Mouse (Mus musculus) forebrain, embryonic 14.5 days (tissue): ENCODE results near the gene Fubp1. TPM values are rescaled to one million over a fixed set of nuclear protein-coding genes. Genes with fewer than 3 reads are reported as not detected.

Source experiments
- ATAC-seq: fragments of 200-750 bp; cut with Nextera tagmentation; 2 replicates; pipeline ENCODE4 v1.8.0; 2017; ENCODE audit warnings: mild to moderate bottlenecking, moderate library complexity
- DNase-seq: peaks from one replicate; pipeline ENCODE4 v3.0.0-alpha.2; 2015; ENCODE audit warnings: low spot score
- H3K27ac ChIP-seq: fragments of 300-500 bp; sonication (generic); 2 replicates; pipeline ENCODE4 v1.5.1; 2014; ENCODE audit warnings: low read depth, mild to moderate bottlenecking, control low read depth, low read length, moderate library complexity
- H3K27me3 ChIP-seq: fragments of 300-500 bp; sonication (generic); replicated peaks from 2 replicates; pipeline ENCODE4 v1.6.1; 2014; ENCODE audit warnings: low read length, control low read depth, mixed read lengths; ENCODE audit not compliant: control insufficient read depth, insufficient read depth
- H3K36me3 ChIP-seq: fragments of 300-500 bp; sonication (generic); 2 replicates; pipeline ENCODE4 v1.6.1; 2014; ENCODE audit warnings: low read length, control low read depth; ENCODE audit not compliant: control insufficient read depth, insufficient read depth
- H3K4me1 ChIP-seq: fragments of 300-500 bp; sonication (generic); 2 replicates; pipeline ENCODE4 v1.6.1; 2014; ENCODE audit warnings: antibody characterized with exemption, low read length, control low read depth; ENCODE audit not compliant: control insufficient read depth, insufficient read depth
- H3K4me2 ChIP-seq: fragments of 300-500 bp; sonication (generic); 2 replicates; pipeline ENCODE4 v1.6.1; 2014; ENCODE audit warnings: mild to moderate bottlenecking, control low read depth, low read length
- H3K4me3 ChIP-seq: fragments of 300-500 bp; sonication (generic); 2 replicates; pipeline ENCODE4 v1.5.1; 2014; ENCODE audit warnings: low read depth, low read length, control low read depth
- H3K9ac ChIP-seq: fragments of 300-500 bp; sonication (generic); 2 replicates; pipeline ENCODE4 v1.6.1; 2014; ENCODE audit warnings: mild to moderate bottlenecking, low read length, control low read depth, moderate library complexity
- H3K9me3 ChIP-seq: fragments of 300-500 bp; sonication (generic); replicated peaks from 2 replicates; pipeline ENCODE4 v1.6.1; 2016; ENCODE audit warnings: low read length, control low read depth, mixed read lengths; ENCODE audit not compliant: control insufficient read depth
- WGBS: fragments of 180-500 bp; shearing (Covaris S2); extraction: QIAGEN DNeasy Blood & Tissue Kit; methylation state at CpG from one replicate; pipeline ENCODE4 v1.1.7; 2014; 5-methylcytosine and 5-hydroxymethylcytosine counted together
- polyA plus RNA-seq: library from polyadenylated mRNA; unstranded; fragments of >200 nt; fragmentation: Nextera tagmentation; extraction: Ambion mirVana; gene quantifications from 2 replicates; pipeline ENCODE4 v1.2.1, GENCODE M21; 2014

Gene Fubp1
- polyA plus RNA-seq, 1 experiment from 2014 or later: 293 TPM

DNA sequence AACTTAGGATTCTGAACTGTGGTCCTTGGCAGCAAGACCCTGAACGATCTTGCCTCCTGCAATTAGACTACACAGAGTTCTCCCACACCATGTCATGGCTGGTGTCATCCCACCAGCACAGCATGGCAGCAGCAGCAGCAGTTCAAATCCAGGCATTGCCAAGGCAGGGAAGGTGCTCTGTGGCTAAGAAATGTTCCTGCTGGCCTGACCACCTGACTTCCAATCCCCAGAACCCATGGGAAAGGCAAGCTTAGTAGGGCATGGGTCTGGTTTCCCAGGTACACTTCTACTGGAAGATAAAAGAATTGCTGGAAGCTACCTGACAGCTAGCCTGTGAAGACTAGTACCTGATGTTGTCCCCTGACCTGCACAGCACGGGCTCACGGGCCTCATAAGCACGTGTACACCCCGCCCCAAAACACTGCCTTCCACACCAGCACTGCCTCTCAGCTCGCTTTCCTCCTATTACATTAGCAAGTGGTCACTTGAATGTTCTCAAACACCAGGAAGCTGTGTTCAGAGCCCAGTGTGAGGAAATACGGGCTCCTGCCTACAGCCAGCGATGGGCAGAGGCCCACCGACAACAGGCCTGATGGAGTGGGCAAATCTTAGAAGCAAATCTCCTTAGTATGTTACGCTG lies 61.0 kb downstream of the Fubp1 start:
- Histone ChIP-seq H3K9ac (no peak overlapping the region), H3K36me3 (peaks cover 7% of the 10 kb centered on the region), H3K27ac (no peak overlapping the region), H3K27me3 (0 out of 2 replicates have a peak, but pooled peaks cover 4% of the 10 kb centered on the region), H3K4me3 (no peak overlapping the region), H3K4me1 (no peaks in the 10 kb centered on the region), H3K4me2 (no peak overlapping the region), H3K9me3 (no peaks in the 10 kb centered on the region)
- 89% methylated on average over 10 of the region's 10 CpGs for WGBS
- DNase-seq (no peak), ATAC-seq (no peak)

DNA sequence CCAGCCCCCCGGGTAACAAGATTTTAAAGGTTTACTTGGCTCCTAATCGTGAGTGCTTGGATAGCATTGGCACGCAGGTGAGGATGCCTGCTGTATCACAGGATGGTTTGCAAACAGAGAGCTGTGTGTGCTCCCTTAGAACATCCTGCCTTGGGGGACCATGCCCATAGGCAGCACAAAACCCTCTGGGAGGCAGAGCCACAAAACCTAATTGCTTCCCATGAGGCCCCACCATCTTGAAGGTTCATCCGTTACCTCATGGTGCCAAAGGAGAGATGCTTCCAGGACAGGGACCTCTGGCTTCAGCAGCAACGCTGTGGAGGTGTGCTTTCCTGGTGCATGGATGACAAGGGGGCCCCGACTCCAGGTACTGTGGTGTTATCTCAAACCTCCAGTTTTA lies 61.7 kb downstream of the Fubp1 start:
- peaks cover 13% of the 10 kb centered on the region for H3K36me3 ChIP-seq
- no peak for ATAC-seq
- H3K27ac ChIP-seq: no peak overlapping the region
- 85% methylated on average over 6 of the region's 6 CpGs for WGBS
- no peak overlapping the region for H3K4me2 ChIP-seq
- no peaks in the 10 kb centered on the region for H3K9me3 ChIP-seq
- no peak overlapping the region for H3K9ac ChIP-seq
- no peak overlapping the region for H3K4me3 ChIP-seq
- H3K27me3 ChIP-seq: no peaks in the 10 kb centered on the region
- no peak for DNase-seq
- H3K4me1 ChIP-seq: no peaks in the 10 kb centered on the region

DNA sequence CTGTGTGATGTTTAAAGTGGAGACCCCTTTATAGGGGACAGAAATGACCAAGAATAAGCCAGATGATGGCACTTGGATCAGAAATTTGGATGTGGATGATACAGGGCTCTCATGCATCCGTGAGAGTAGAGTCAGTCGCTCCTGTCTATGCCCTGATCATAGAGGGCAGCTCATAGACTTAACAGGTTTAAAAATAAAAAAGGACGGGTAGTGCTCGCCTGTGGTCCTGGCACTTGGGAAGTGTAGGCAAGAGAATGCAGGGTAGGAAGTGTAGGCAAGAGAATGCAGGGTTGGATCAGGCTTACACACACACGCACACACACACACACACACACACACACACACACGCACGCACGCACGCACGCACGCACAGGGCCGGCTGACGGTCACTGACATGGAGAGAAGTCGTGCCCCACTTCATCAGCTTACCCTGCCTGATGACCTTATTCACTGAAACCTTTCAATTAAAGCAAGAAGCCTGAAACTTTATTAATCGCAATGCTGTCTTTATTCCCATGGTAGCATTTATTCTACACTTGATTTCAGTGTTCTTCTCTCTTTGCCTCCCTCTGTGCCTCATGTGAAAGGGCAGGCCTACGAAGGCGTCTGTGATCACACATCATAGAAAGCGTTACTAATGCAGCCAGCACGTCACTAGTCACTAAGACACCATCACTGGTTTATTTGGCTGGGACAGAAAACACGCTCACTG lies 62.9 kb downstream of the Fubp1 start:
- no peaks in the 10 kb centered on the region for H3K27me3 ChIP-seq
- no peak overlapping the region for H3K9ac ChIP-seq
- H3K36me3 ChIP-seq: peaks cover 17% of the 10 kb centered on the region
- no peak overlapping the region for H3K4me3 ChIP-seq
- no peak for DNase-seq
- 87% methylated on average over 20 of the region's 20 CpGs for WGBS
- no peaks in the 10 kb centered on the region for H3K9me3 ChIP-seq
- no peak overlapping the region for H3K4me2 ChIP-seq
- no peak for ATAC-seq
- H3K27ac ChIP-seq: no peak overlapping the region
- no peaks in the 10 kb centered on the region for H3K4me1 ChIP-seq

DNA sequence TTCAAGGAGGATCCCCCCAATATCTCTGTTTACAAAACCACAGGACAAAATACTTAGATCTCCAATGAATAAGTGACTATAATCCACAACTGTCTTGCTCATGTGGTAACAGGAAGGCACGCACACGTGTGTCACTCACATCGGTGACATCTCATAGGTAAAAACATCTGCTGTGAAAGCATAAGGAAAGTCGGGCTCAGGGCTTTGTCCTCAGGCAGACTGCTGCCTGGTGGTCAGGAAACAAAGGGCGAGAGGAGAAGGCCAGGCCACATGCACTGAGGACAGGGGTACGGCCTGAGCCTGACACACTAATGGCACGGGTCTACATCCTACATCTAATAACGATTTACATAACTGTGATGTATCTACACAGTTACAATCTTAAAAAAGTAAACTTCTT lies 64.8 kb downstream of the Fubp1 start:
- WGBS: 79% methylated on average over 8 of the region's 8 CpGs
- no peak for DNase-seq
- Histone ChIP-seq H3K4me1 (no peaks in the 10 kb centered on the region), H3K9me3 (no peaks in the 10 kb centered on the region), H3K27me3 (no peaks in the 10 kb centered on the region), H3K27ac (no peak overlapping the region), H3K4me3 (no peak overlapping the region), H3K9ac (no peak overlapping the region), H3K4me2 (no peak overlapping the region), H3K36me3 (peaks cover 17% of the 10 kb centered on the region)
- ATAC-seq: no peak

DNA sequence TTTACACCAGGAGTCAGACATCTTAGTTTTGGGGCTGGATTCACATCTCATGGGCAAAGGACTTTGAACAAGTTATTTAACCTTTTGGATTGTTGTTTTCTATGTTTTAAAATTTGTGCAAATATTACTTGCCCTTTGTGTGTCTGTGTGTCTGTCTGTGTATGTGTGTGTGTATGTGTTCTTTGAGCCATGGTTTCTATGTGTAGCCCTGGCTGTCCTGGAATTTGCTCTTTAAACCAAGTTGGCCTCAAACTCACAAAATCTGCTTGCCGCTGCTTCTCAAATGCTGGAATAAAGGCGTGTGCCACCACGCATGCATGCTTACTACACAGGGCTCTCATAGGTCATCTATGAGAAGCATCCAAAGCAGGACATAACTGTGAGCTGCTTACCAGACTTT lies 66.7 kb downstream of the Fubp1 start:
- no peak overlapping the region for H3K27ac ChIP-seq
- H3K9ac ChIP-seq: no peak overlapping the region
- no peaks in the 10 kb centered on the region for H3K9me3 ChIP-seq
- H3K4me1 ChIP-seq: no peaks in the 10 kb centered on the region
- H3K27me3 ChIP-seq: no peaks in the 10 kb centered on the region
- peaks cover 27% of the 10 kb centered on the region for H3K36me3 ChIP-seq
- no peak overlapping the region for H3K4me2 ChIP-seq
- ATAC-seq: no peak
- no peak for DNase-seq
- no peak overlapping the region for H3K4me3 ChIP-seq
- WGBS: 97% methylated on average over 3 of the region's 3 CpGs

DNA sequence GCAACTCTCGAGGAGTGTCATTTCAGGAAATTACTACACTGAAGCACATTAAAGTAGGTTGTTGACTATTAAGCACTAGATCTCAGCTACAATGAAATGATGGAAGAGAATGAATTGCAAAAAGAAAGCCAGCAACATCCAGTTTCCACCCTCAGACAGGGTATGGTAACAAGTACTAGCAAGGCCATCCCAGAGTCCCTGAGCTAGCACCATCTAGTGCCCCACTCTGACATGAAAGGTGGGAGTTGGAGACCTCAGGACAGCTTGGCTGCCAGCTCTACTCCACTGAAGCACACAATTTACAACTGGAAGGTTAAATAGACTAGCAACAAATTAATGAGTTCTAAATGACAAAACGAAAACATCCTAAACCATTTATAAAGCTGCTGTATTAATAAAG lies 67.7 kb downstream of the Fubp1 start:
- H3K4me3 ChIP-seq: no peak overlapping the region
- H3K4me2 ChIP-seq: no peak overlapping the region
- H3K36me3 ChIP-seq: peaks cover 37% of the 10 kb centered on the region
- no peak overlapping the region for H3K27ac ChIP-seq
- no peak overlapping the region for H3K9ac ChIP-seq
- ATAC-seq (no peak), DNase-seq (no peak)
- no peaks in the 10 kb centered on the region for H3K27me3 ChIP-seq
- H3K9me3 ChIP-seq: no peaks in the 10 kb centered on the region
- WGBS: 92% methylated on average over 2 of the region's 2 CpGs
- no peaks in the 10 kb centered on the region for H3K4me1 ChIP-seq

DNA sequence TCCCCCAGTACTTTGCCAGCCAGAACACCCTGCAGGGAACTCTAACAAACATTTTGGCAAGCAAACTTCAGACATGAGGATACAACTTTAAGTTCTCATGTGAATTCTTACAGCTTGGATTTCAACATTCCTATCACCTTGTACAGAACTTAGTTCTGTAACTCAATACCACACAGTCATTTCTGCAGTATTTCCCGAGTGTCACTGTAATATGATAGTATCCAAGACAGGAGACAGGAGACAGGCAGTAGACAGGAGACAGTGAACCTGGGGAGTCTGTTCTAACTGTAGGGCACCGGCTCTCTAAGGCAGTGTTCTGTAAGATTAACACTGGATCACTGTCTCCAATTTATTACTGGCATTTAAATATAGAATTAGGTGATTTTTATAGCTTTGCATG lies 68.2 kb downstream of the Fubp1 start:
- DNase-seq (no peak), ATAC-seq (no peak)
- no peaks in the 10 kb centered on the region for H3K9me3 ChIP-seq
- H3K9ac ChIP-seq: no peak overlapping the region
- WGBS: 84% methylated on average over 2 of the region's 2 CpGs
- no peaks in the 10 kb centered on the region for H3K27me3 ChIP-seq
- H3K4me1 ChIP-seq: no peaks in the 10 kb centered on the region
- H3K4me3 ChIP-seq: no peak overlapping the region
- H3K27ac ChIP-seq: no peak overlapping the region
- no peak overlapping the region for H3K4me2 ChIP-seq
- peaks cover 41% of the 10 kb centered on the region for H3K36me3 ChIP-seq

DNA sequence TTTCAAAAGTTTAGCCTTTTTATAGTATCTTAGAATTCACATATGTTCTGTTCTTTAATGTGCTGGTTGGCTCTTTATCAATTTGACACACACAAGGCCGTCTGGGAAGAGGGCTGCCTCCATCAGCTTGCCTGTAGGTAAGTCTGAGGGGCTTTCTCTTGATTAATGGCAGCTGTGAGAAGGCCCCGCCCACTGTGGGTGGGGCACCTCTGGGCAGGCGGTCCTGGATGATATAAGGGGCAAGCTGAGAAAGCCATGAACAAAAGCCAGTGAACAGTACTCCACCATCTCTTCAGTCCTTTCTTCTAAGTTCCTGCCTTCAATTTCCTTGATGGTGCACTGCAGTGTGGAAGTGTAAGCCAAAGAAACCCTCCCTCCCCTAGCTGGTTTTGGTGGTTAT lies 71.9 kb downstream of the Fubp1 start:
- Histone ChIP-seq H3K4me2 (no peak overlapping the region), H3K27ac (no peak overlapping the region), H3K27me3 (no peaks in the 10 kb centered on the region), H3K9ac (no peak overlapping the region), H3K4me3 (no peak overlapping the region), H3K4me1 (no peaks in the 10 kb centered on the region), H3K9me3 (no peaks in the 10 kb centered on the region), H3K36me3 (peaks cover 51% of the 10 kb centered on the region)
- 46% methylated on average over 3 of the region's 3 CpGs for WGBS
- ATAC-seq: no peak
- no peak for DNase-seq

DNA sequence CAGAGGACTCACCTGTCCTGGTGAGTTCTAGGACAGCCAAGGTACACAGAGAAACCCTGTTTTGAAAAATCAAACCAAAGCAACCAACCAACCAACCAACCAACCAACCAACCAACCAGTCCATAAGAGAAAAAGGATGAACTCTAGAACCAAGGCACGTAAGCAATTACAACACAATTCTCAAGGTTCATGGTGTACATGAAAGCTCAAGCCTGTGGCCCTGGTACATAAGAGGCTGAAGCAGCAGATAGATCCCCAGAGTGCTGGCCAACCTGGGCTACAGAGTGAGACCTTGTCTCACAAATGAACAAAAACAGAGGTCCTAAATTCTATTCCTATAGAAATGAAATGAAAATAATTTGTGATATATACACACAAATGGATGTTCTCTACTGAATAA lies 74.1 kb downstream of the Fubp1 start:
- no peak for ATAC-seq
- H3K9ac ChIP-seq: no peak overlapping the region
- no peaks in the 10 kb centered on the region for H3K9me3 ChIP-seq
- WGBS: 100% methylated on average over 1 of the region's 1 CpGs
- H3K27me3 ChIP-seq: no peaks in the 10 kb centered on the region
- H3K4me3 ChIP-seq: no peak overlapping the region
- H3K4me1 ChIP-seq: no peaks in the 10 kb centered on the region
- H3K4me2 ChIP-seq: no peak overlapping the region
- no peak for DNase-seq
- H3K36me3 ChIP-seq: peaks cover 63% of the 10 kb centered on the region
- H3K27ac ChIP-seq: no peak overlapping the region
